Mouse (Mus musculus): ENCODE data around the gene Shisa3. TPM values are rescaled to one million over a fixed set of nuclear protein-coding genes. Genes with fewer than 3 reads are reported as not detected.

Gene Shisa3
- under 1 TPM; 0.42 to 0.48 TPM for total RNA-seq (2021)
- long read RNA-seq, partial matches to known transcripts: 0 of 11 reads
- long read RNA-seq, other reads (novel, unspliced or antisense): 10 of 11 reads

- DNase-seq (ENCODE audit: low spot score in 2 of 2): peak; percentile 29 to 42
These were observed at the start of gene Shisa3 for GRCm38 (mm10) chr5:67607804-67608673. Gene Shisa3 (plus strand): TSS chr5:67607882.

- DNase-seq (ENCODE audit: low spot score in 2 of 2): no peak
These were observed 49.0 kb upstream of the Shisa3 start for GRCm38 (mm10) chr5:67558644-67559043.

- DNase-seq (ENCODE audit: low spot score in 2 of 2): no peak
These were observed 48.6 kb upstream of the Shisa3 start for GRCm38 (mm10) chr5:67559063-67559462.

GRCm38 (mm10) chr5:67572552-67573155 lies 35.0 kb upstream of the Shisa3 start:
- DNase-seq (ENCODE audit: low spot score in 2 of 2): no peak

GRCm38 (mm10) chr5:67574039-67574438 lies 33.6 kb upstream of the Shisa3 start:
- no peak for DNase-seq (ENCODE audit: low spot score in 2 of 2)

GRCm38 (mm10) chr5:67575705-67576104 lies 32.0 kb upstream of the Shisa3 start:
- no peak for DNase-seq (ENCODE audit: low spot score in 2 of 2)

- no peak for DNase-seq (ENCODE audit: low spot score in 2 of 2)
These were observed 27.7 kb upstream of the Shisa3 start for GRCm38 (mm10) chr5:67579725-67580633.

- no peak for DNase-seq (ENCODE audit: low spot score in 2 of 2)
These were observed 12.6 kb upstream of the Shisa3 start for GRCm38 (mm10) chr5:67595070-67595469.

- no peak for DNase-seq (ENCODE audit: low spot score in 2 of 2)
These were observed 12.1 kb upstream of the Shisa3 start for GRCm38 (mm10) chr5:67595629-67596028.

GRCm38 (mm10) chr5:67599935-67600334 lies 7.7 kb upstream of the Shisa3 start:
- DNase-seq (ENCODE audit: low spot score in 2 of 2): no peak

- DNase-seq (ENCODE audit: low spot score in 2 of 2): no peak
These were observed 1.7 kb upstream of the Shisa3 start for GRCm38 (mm10) chr5:67605951-67606350.

- DNase-seq (ENCODE audit: low spot score in 2 of 2): peak; percentile 30 to 44
These were observed 522 bp upstream of the Shisa3 start for GRCm38 (mm10) chr5:67606916-67607803.

- peak in 1 of 2 experiments; percentile 7 for DNase-seq (ENCODE audit: low spot score in 2 of 2)
These were observed 1.2 kb downstream of the Shisa3 start for GRCm38 (mm10) chr5:67608674-67609519.

- DNase-seq (ENCODE audit: low spot score in 2 of 2): no peak
These were observed 1.8 kb downstream of the Shisa3 start for GRCm38 (mm10) chr5:67609520-67609837.

- DNase-seq (ENCODE audit: low spot score in 2 of 2): no peak
These were observed 13.5 kb downstream of the Shisa3 start for GRCm38 (mm10) chr5:67621230-67621629.

GRCm38 (mm10) chr5:67628180-67628940 lies 20.7 kb downstream of the Shisa3 start:
- no peak for DNase-seq (ENCODE audit: low spot score in 2 of 2)

- DNase-seq (ENCODE audit: low spot score in 2 of 2): no peak
These were observed 21.8 kb downstream of the Shisa3 start for GRCm38 (mm10) chr5:67629440-67629839.

- DNase-seq (ENCODE audit: low spot score in 2 of 2): no peak
These were observed 22.2 kb downstream of the Shisa3 start for GRCm38 (mm10) chr5:67629861-67630260.

GRCm38 (mm10) chr5:67631261-67631660 lies 23.6 kb downstream of the Shisa3 start:
- DNase-seq (ENCODE audit: low spot score in 2 of 2): no peak
